Mouse (Mus musculus) fibroblast of lung, adult 2 months (primary cell): ENCODE data around the gene Ceacam3.
"Not testable (repeated sequence)": the region's sequence is repeated elsewhere in the genome, so short reads cannot be mapped to it uniquely, and the experiment has no call there.

ENCODE experiments used
- DNase-seq: peaks from one replicate; pipeline ENCODE4 v3.0.0-alpha.2; 2011; ENCODE audit warnings: low read depth

Gene Ceacam3

DNA sequence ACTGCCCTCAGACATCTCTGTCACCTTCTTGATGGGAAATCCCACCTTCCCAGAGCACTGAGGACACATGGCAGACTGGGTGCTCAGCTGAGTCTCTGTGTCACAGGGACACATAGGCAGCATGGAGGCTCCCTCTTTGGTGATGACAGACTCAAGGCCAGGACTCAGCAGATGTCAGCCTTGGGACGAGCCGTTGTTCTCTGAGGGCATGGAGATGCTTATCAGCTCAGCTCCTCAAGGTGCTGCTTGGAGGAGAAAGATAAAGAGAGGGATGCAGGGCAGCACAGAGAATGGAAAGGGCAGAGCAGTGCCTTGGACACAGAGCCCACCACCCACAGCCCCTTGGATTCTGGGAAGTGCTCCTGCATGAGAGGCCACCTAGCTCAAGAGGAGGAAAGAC lies at the start of gene Ceacam3:
TSS of gene Ceacam3 (plus strand) at position 352 of the 400 bp plus-strand sequence.
- DNase-seq, result no peak

DNA sequence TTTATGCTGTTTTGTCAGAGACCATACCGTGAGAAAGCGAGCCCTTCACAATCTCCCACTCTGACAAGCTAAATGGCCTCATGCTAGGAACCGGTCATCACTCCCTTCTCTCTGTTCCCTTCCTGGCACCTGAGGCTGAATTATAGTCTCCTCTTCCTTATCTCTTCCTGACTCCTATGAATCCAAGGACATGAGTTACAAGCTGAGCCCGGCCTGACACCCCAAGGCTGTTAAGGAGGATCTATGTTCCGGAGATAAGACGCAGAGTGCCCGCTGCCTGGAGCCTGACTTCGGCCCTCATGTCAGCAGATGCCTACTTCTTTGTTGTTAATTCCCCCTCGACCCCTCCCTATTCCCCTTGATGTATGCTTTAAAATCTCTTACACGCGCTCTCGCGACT lies 48.5 kb upstream of the Ceacam3 start:
- not testable (repeated sequence) for DNase-seq

DNA sequence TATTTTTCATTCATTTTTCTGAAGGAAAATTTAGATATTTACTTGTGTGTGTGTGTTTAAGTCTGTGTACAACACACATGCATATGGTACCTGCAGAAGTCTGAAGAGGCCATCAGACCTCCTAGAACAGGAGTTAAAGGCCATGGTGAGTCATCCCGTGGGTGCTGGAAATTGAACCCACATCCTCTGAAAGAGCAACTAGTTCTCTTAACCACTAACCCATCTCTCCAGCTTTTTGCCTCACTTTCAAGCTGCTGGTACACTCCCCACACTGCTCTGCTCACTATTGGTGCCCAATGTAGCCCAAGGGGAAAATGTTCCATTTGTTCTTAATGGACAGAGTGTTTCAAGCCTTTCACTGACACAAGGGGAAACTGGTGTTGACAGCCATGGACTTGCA lies 14.8 kb upstream of the Ceacam3 start:
- DNase-seq, result no peak

- DNase-seq, result peak; percentile 6
These were observed 5.6 kb downstream of the Ceacam3 start for GRCm38 (mm10) chr7:17155634-17156033.

GRCm38 (mm10) chr7:17156885-17157677 lies 7.0 kb downstream of the Ceacam3 start:
- DNase-seq, result no peak

- DNase-seq, result no peak
These were observed 8.9 kb downstream of the Ceacam3 start for GRCm38 (mm10) chr7:17159011-17159410.

- no peak for DNase-seq
These were observed 21.7 kb downstream of the Ceacam3 start for GRCm38 (mm10) chr7:17171827-17172226.

GRCm38 (mm10) chr7:17203177-17203576 lies 53.1 kb downstream of the Ceacam3 start, which contains the start of gene Psg29:
Psg29 (plus strand) TSS chr7:17203477.
- no peak for DNase-seq

GRCm38 (mm10) chr7:17205530-17206184 lies 55.6 kb downstream of the Ceacam3 start:
- DNase-seq, result no peak
